Mouse (Mus musculus) lung, postnatal 0 days (tissue): ENCODE data around the gene Dock2.

Source experiments
- CTCF ChIP-seq: IDR thresholded peaks from 2 replicates; pipeline ENCODE4 v1.5.1; 2016; ENCODE audit warnings: antibody characterized with exemption, mild to moderate bottlenecking
- EP300 ChIP-seq: IDR thresholded peaks from 2 replicates; pipeline ENCODE4 v1.6.1; 2016; ENCODE audit warnings: antibody characterized with exemption, mild to moderate bottlenecking, control low read depth

DNA sequence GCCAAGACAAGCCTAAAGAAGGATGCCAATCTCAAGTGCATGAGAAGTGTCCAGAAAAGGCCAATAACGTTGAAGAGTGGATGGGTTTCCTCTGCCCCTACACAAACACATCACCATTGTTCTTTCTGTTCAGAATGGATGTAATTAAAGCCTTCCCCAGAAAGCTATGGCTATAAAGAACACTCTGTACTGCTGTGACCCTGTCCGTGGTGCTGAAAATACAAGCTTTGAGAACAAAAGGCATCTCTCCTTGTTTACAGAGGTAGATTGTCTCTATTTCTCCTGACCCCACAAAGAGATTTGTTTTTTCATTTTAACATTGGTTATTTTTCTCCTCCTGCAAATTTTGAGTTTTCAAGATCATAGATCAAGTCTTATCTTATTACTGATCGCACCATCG is 335.8 kb downstream of the Dock2 start:
- TF ChIP-seq CTCF (no peak), EP300 (no peak)
